Mouse (Mus musculus) megakaryocyte, embryonic 14.5 days (primary cell): ENCODE measurements at regions not wholly inside any gene's neighbourhood (a gene's known extent, or its start where the extent isn't known, plus 50 kb on each side); places are given as distances from the start of the nearest gene placed in this dataset.

Source experiments
- FLI1 ChIP-seq: IDR thresholded peaks from 2 replicates; pipeline ENCODE4 v1.6.1; 2012; ENCODE audit warnings: low read length, inconsistent platforms, mixed read lengths
- GATA1 ChIP-seq: IDR thresholded peaks from 3 replicates; pipeline ENCODE4 v1.6.1; 2012; ENCODE audit warnings: mixed read lengths, low read length, inconsistent platforms, borderline replicate concordance

DNA sequence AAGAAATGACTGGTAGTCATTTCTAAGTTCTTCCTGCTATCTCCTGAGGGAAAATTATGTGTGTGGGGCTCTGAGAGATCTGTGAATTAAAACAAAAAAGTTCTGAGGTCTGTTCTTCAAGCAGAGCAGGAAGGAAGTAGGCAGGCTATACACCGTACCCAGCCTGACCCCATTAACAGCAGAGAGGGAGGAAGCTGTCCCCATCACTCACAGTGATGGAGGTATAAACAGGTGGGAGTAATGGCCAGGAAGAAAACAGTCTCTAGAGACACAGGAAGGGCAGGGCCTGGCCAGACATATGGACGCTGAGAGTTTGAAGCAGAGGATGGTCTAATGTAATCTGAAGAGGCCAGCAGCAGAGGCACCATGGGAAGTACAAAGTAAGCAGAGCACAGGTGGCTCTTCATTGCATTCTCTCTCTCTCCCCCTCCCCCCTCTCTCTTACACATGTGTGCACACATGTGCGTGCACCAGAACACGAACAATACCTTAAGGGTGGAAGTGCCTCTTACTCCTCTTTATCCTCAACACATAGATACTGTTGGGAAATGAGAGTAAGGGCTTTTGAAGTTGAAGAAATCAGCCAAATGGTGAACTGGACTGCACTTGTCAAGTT lies 367.7 kb upstream of the Kif2a start:
- no peak for TF ChIP-seq FLI1
- TF ChIP-seq GATA1: no peak
